Comparison of ENCODE assay signal across 8 mouse cellular contexts in genomic region chr12:15896511-15896910, GRCm38 (mm10).
DNase-seq lines count a peak whose midpoint lies in the region; ATAC-seq lines count a peak whose summit lies in the region.

No protein-coding gene starts in this region.

- H3K4me2 ChIP-seq in forebrain, embryonic 13.5 days = no peak overlapping the region
- H3K4me2 ChIP-seq in midbrain, embryonic 15.5 days = no peak overlapping the region

- H3K27ac ChIP-seq in forebrain, embryonic 13.5 days = no peak overlapping the region
- H3K27ac ChIP-seq in forebrain, embryonic 10.5 days = no peak overlapping the region
- no peak overlapping the region for H3K27ac ChIP-seq in midbrain, embryonic 15.5 days

- no peaks in the 10 kb centered on the region; the same call in 1 of the 2 replicates for H3K4me1 ChIP-seq in forebrain, embryonic 13.5 days
- H3K4me1 ChIP-seq in forebrain, embryonic 10.5 days = no peaks in the 10 kb centered on the region
- H3K4me1 ChIP-seq in midbrain, embryonic 15.5 days = 0 out of 2 replicates have a peak, but pooled peaks cover 4% of the 10 kb centered on the region

- WGBS in forebrain, embryonic 13.5 days = 54% methylated on average over 3 of the region's 3 CpGs
- WGBS in forebrain, embryonic 10.5 days = 83% methylated on average over 3 of the region's 3 CpGs
- WGBS in midbrain, embryonic 15.5 days = 56% methylated on average over 3 of the region's 3 CpGs

- DNase-seq in forebrain, embryonic 10.5 days (ENCODE audit: extremely low spot score, low spot score) = no peak
- DNase-seq in B cell, adult 2 months = peak; percentile 67 to 73
- peak; percentile 46 to 67 for DNase-seq in frontal cortex, adult 2 months (ENCODE audit: extremely low spot score in 1 of 2, low spot score in 1 of 2)
- no peak for DNase-seq in gastrocnemius, adult 8-10 months (ENCODE audit: low spot score in 2 of 2)
- no peak for DNase-seq in testis, postnatal 14 days (ENCODE audit: low spot score)

- no peak overlapping the region for H3K4me3 ChIP-seq in forebrain, embryonic 13.5 days
- H3K4me3 ChIP-seq in forebrain, embryonic 10.5 days = no peak overlapping the region
- no peak overlapping the region for H3K4me3 ChIP-seq in midbrain, embryonic 15.5 days

- H3K27me3 ChIP-seq in forebrain, embryonic 13.5 days = no peaks in the 10 kb centered on the region
- no peaks in the 10 kb centered on the region for H3K27me3 ChIP-seq in forebrain, embryonic 10.5 days (ENCODE audit: poor library complexity, severe bottlenecking)
- no peaks in the 10 kb centered on the region for H3K27me3 ChIP-seq in midbrain, embryonic 15.5 days (replicated peaks)

- no peaks in the 10 kb centered on the region for H3K36me3 ChIP-seq in forebrain, embryonic 13.5 days (ENCODE audit: poor library complexity, severe bottlenecking)
- H3K36me3 ChIP-seq in forebrain, embryonic 10.5 days (replicated peaks) = no peaks in the 10 kb centered on the region
- no peaks in the 10 kb centered on the region for H3K36me3 ChIP-seq in midbrain, embryonic 15.5 days (replicated peaks)

- no peaks in the 10 kb centered on the region for H3K9me3 ChIP-seq in forebrain, embryonic 13.5 days (replicated peaks)
- no peaks in the 10 kb centered on the region for H3K9me3 ChIP-seq in forebrain, embryonic 10.5 days
- no peaks in the 10 kb centered on the region for H3K9me3 ChIP-seq in midbrain, embryonic 15.5 days

- peak; percentile 67 for ATAC-seq in forebrain, embryonic 13.5 days
- ATAC-seq in midbrain, embryonic 15.5 days (replicated peaks) = peak; percentile 82
- no peak for ATAC-seq in cerebellum, adult (ENCODE audit: insufficient number of reproducible peaks, low FRiP score, low TSS enrichment)

- no peak overlapping the region for H3K9ac ChIP-seq in forebrain, embryonic 13.5 days
- no peak overlapping the region for H3K9ac ChIP-seq in midbrain, embryonic 15.5 days

Comparison
In these comparisons a context has a peak if more than half of its experiments do, and no peak if none do; other contexts are left out.
1. DNase-seq: peak in B cell, adult 2 months (2 of 2) and frontal cortex, adult 2 months (2 of 2); none in forebrain, embryonic 10.5 days (single experiment), gastrocnemius, adult 8-10 months (0 of 2) and testis, postnatal 14 days (single experiment).